Mouse (Mus musculus): ENCODE measurements at regions not wholly inside any gene's neighbourhood (a gene's known extent, or its start where the extent isn't known, plus 50 kb on each side); places are given as distances from the start of the nearest gene placed in this dataset.

DNA sequence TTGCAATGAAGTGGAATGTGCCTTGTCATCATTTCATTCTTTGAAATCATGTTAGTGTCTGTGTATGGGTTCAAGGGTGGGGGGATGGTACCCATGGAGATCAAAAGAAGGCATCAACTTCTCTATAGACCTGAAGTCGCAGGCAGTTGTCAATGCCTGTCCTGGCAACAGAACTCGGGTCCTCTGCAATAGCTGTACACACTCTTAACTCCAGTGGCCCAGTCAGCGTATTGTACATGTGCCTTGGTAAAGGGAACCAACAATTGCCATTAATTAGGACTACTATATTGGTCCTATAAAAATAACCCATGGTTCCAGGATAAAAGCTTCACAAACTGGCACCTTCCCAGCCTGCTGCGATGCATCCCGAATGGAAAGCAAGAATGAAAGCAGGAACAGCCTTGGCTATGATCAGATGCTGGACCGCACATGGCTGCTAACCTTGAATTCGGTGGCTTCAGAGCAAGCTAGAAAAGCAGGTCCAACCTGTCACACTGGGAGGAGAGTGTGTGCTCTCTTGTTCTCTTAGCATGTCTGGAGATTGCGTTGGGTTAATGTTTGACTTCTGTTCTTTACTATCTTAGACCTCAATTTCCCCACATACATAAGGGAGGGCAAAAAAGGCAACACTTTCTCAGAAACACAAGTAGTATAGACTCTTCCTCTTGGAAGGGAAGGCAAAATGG is 107.0 kb downstream of the Nufip1 start:
- 86% methylated on average over 8 of the region's 8 CpGs for WGBS
- TF ChIP-seq POLR2A (IDR thresholded peaks at IDR 0.05; ENCODE audit: borderline replicate concordance, insufficient read depth, low read length), result no peak
- no peak for TF ChIP-seq CTCF (IDR thresholded peaks at IDR 0.05; ENCODE audit: borderline replicate concordance, insufficient read depth, low read depth, low read length)
- H3K4me3 ChIP-seq (replicated peaks; ENCODE audit: insufficient read depth, low read depth, low read length), result no peak overlapping the region
- no peaks in the 10 kb centered on the region for H3K4me1 ChIP-seq (ENCODE audit: control insufficient read depth, insufficient read depth, low read length)
- H3K27me3 ChIP-seq (ENCODE audit: control insufficient read depth, insufficient read depth, low read length), result no peaks in the 10 kb centered on the region; the same call in 1 of the 2 replicates
- no peak overlapping the region for H3K27ac ChIP-seq (ENCODE audit: insufficient read depth, low read length)
- DNase-seq, result no peak

DNA sequence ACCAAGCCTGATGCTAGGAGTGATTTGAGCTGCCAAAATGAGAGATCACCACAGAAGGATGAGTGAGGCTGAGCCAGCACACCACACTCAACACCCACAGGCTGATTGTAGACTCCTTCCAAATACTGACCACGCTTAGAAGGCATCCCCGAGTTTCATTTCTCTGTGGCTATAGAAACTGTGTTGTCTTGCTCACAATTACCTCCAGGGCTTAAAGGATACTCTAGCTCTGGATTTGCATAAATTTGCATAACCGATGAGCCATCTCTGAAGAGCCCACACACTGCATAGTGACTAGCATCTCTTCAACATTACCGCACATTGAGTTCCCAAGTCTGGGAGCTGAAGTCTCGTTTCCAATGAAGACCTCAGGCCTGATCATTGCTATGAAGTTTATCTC is 110.3 kb downstream of the Nufip1 start:
- Histone ChIP-seq H3K27me3 (ENCODE audit: control insufficient read depth, insufficient read depth, low read length) (no peaks in the 10 kb centered on the region; the same call in 1 of the 2 replicates), H3K4me3 (replicated peaks; ENCODE audit: insufficient read depth, low read depth, low read length) (no peak overlapping the region), H3K4me1 (ENCODE audit: control insufficient read depth, insufficient read depth, low read length) (no peaks in the 10 kb centered on the region), H3K27ac (ENCODE audit: insufficient read depth, low read length) (no peak overlapping the region)
- no peak for TF ChIP-seq CTCF (IDR thresholded peaks at IDR 0.05; ENCODE audit: borderline replicate concordance, insufficient read depth, low read depth, low read length)
- no peak for TF ChIP-seq POLR2A (IDR thresholded peaks at IDR 0.05; ENCODE audit: borderline replicate concordance, insufficient read depth, low read length)
- WGBS, result 32% methylated on average over 5 of the region's 5 CpGs
- DNase-seq, result no peak

DNA sequence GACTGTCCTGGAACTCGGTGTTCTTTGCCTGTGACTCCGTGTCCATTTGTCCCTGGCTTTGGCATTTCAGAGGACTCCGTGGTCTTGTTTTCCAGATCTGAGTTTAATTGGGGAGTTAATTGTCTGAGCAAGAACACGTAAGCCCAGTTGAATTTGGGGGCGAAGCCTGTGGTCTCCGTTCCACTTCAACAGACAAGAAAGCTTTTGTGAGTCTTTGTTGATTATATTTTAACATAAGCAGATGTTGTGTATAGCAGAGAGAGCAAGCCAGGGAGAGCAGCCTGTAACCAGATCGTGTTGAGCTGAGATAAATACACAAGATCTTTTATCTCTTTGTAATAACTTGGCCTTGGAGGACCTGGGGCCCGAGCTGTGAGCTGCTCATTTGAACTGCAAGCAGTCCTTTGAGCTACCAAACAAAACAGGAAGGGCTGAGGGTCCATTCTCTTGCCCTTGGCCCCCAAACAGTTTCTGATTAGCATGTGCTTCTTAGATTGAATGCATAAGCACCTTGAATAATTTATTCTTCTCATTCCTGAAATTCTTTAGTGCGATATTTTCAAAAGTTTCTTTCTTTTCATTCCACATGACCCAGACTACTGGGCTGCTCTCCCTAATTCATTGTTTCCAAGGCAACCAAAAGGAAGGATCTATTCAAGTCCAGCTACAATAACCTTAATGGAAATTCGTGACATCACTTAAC is 111.1 kb downstream of the Nufip1 start:
- H3K27ac ChIP-seq (ENCODE audit: insufficient read depth, low read length), result no peak overlapping the region
- TF ChIP-seq POLR2A (IDR thresholded peaks at IDR 0.05; ENCODE audit: borderline replicate concordance, insufficient read depth, low read length), result no peak
- no peak for TF ChIP-seq CTCF (IDR thresholded peaks at IDR 0.05; ENCODE audit: borderline replicate concordance, insufficient read depth, low read depth, low read length)
- no peak overlapping the region for H3K4me3 ChIP-seq (replicated peaks; ENCODE audit: insufficient read depth, low read depth, low read length)
- no peak for DNase-seq
- H3K4me1 ChIP-seq (ENCODE audit: control insufficient read depth, insufficient read depth, low read length), result no peaks in the 10 kb centered on the region
- 50% methylated on average over 10 of the region's 10 CpGs for WGBS
- H3K27me3 ChIP-seq (ENCODE audit: control insufficient read depth, insufficient read depth, low read length), result no peaks in the 10 kb centered on the region

DNA sequence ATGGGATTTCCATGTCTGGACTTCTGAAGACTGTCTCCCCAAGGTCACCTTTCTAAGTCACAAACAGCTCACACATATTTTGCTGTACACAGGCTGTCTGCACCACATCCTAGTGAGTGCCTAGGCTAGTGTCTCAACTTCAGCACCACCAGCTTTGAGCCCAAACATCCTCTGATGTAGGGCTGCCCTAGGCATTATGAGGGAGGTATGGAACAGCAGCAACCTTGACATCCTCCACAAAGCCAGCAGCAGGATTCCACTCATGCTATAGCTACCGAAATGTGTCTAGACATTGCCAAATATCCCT is 111.6 kb downstream of the Nufip1 start:
- no peak overlapping the region for H3K4me3 ChIP-seq (replicated peaks; ENCODE audit: insufficient read depth, low read depth, low read length)
- no peaks in the 10 kb centered on the region for H3K27me3 ChIP-seq (ENCODE audit: control insufficient read depth, insufficient read depth, low read length)
- no peak for DNase-seq
- H3K4me1 ChIP-seq (ENCODE audit: control insufficient read depth, insufficient read depth, low read length), result no peaks in the 10 kb centered on the region
- WGBS, result 100% methylated on average over 1 of the region's 1 CpGs
- TF ChIP-seq CTCF (IDR thresholded peaks at IDR 0.05; ENCODE audit: borderline replicate concordance, insufficient read depth, low read depth, low read length) (no peak), POLR2A (IDR thresholded peaks at IDR 0.05; ENCODE audit: borderline replicate concordance, insufficient read depth, low read length) (no peak)
- H3K27ac ChIP-seq (ENCODE audit: insufficient read depth, low read length), result no peak overlapping the region

DNA sequence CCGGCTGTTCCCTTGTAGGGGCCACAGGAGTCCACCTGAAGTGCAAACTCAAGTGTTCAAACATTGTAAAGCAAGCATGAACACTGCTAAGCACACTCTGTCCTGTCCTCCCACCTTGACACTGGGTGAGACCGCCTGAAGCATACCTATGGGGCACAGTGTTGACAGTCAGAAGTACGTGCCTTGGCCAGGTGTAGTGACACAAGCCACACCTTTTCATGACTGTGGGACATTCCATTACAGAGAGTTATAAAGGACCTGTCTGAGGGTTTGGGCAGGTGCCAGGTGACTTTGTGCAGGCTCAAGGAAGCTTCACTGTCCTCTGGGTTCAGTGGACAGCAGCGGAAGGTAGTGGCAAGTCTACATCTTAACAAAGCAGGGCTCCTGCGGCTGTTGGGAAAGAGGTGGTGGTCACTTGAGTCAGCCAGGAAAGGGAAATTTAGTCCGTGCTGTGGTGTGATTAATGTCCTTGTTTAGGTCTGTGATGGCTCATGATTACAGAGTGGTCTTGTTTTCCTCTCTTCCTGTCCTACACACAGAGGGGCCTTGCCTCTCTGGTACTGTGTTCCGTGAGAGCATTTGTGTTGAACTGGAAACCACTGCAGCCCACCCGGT is 112.5 kb downstream of the Nufip1 start:
- H3K4me3 ChIP-seq (replicated peaks; ENCODE audit: insufficient read depth, low read depth, low read length), result no peak overlapping the region
- H3K27ac ChIP-seq (ENCODE audit: insufficient read depth, low read length), result no peak overlapping the region
- TF ChIP-seq CTCF (IDR thresholded peaks at IDR 0.05; ENCODE audit: borderline replicate concordance, insufficient read depth, low read depth, low read length) (no peak), POLR2A (IDR thresholded peaks at IDR 0.05; ENCODE audit: borderline replicate concordance, insufficient read depth, low read length) (no peak)
- WGBS, result 89% methylated on average over 8 of the region's 8 CpGs
- no peak for DNase-seq
- no peaks in the 10 kb centered on the region for H3K27me3 ChIP-seq (ENCODE audit: control insufficient read depth, insufficient read depth, low read length)
- no peaks in the 10 kb centered on the region for H3K4me1 ChIP-seq (ENCODE audit: control insufficient read depth, insufficient read depth, low read length)

DNA sequence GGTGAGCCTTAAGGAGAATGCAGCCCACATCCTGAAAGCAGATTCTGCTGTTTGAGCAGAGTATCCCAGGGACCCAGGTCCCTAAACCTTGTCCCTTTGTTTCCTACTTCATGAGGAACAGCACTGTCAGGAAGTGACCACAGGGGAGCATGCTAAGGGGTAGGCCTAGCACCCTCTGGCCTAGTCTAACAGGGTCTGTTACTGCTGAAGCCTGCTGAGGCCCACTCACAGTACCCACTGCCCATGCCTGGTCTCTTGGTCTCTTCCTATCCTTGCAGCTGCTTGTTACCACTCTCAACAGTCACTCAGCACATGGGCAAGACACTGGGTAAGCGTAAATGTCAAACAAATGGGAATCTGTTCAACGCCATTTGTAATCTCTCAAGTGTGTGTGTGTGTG is 113.2 kb downstream of the Nufip1 start:
- no peaks in the 10 kb centered on the region for H3K27me3 ChIP-seq (ENCODE audit: control insufficient read depth, insufficient read depth, low read length)
- WGBS, result 95% methylated on average over 2 of the region's 2 CpGs
- DNase-seq, result no peak
- H3K27ac ChIP-seq (ENCODE audit: insufficient read depth, low read length), result no peak overlapping the region
- no peak overlapping the region for H3K4me3 ChIP-seq (replicated peaks; ENCODE audit: insufficient read depth, low read depth, low read length)
- H3K4me1 ChIP-seq (ENCODE audit: control insufficient read depth, insufficient read depth, low read length), result no peaks in the 10 kb centered on the region
- TF ChIP-seq POLR2A (IDR thresholded peaks at IDR 0.05; ENCODE audit: borderline replicate concordance, insufficient read depth, low read length) (no peak), CTCF (IDR thresholded peaks at IDR 0.05; ENCODE audit: borderline replicate concordance, insufficient read depth, low read depth, low read length) (no peak)

DNA sequence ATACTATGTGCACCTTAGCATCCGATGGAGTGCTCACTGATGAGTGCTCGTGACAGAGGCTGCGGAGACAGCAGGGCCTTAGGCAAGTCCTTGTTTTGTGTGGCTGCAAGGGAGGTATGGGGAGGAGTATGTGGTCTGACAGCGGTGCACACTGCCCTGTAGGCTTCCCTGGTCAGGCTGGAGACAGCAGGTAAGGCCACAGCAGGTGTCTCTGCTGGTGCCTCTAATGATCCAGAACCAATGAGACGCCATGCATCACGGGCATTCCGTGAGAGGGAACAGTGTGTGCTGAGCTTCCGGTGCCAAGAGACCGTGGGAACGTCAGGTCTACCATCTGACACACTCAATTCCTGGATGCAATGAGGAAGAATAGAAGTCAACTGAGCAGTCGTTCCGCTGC is 114.8 kb downstream of the Nufip1 start:
- Histone ChIP-seq H3K27ac (ENCODE audit: insufficient read depth, low read length) (no peak overlapping the region), H3K4me3 (replicated peaks; ENCODE audit: insufficient read depth, low read depth, low read length) (no peak overlapping the region), H3K4me1 (ENCODE audit: control insufficient read depth, insufficient read depth, low read length) (no peaks in the 10 kb centered on the region), H3K27me3 (ENCODE audit: control insufficient read depth, insufficient read depth, low read length) (no peaks in the 10 kb centered on the region)
- DNase-seq, result no peak
- WGBS, result 39% methylated on average over 12 of the region's 12 CpGs
- TF ChIP-seq CTCF (IDR thresholded peaks at IDR 0.05; ENCODE audit: borderline replicate concordance, insufficient read depth, low read depth, low read length) (no peak), POLR2A (IDR thresholded peaks at IDR 0.05; ENCODE audit: borderline replicate concordance, insufficient read depth, low read length) (no peak)

Data from cerebellum, adult 2 months (tissue).